Mouse (Mus musculus): ENCODE measurements at regions not wholly inside any gene's neighbourhood (a gene's known extent, or its start where the extent isn't known, plus 50 kb on each side); places are given as distances from the start of the nearest gene placed in this dataset.

- DNase-seq, result no peak
These were observed 1361.0 kb downstream of the Efna5 start for GRCm38 (mm10) chr17:61520087-61520486.

- DNase-seq, result no peak
These were observed 1366.1 kb downstream of the Efna5 start for GRCm38 (mm10) chr17:61515059-61515458.

- DNase-seq, result no peak
These were observed 1367.7 kb downstream of the Efna5 start for GRCm38 (mm10) chr17:61513433-61513832.

- DNase-seq, result no peak
These were observed 1385.9 kb downstream of the Efna5 start for GRCm38 (mm10) chr17:61495261-61495660.

GRCm38 (mm10) chr17:61477457-61477856, 1403.7 kb downstream of the Efna5 start:
- peak; percentile 81 for DNase-seq

- DNase-seq, result peak; percentile 73
These were observed 1406.7 kb downstream of the Efna5 start for GRCm38 (mm10) chr17:61474405-61474804.

GRCm38 (mm10) chr17:61452943-61453342, 1428.2 kb downstream of the Efna5 start:
- no peak for DNase-seq

GRCm38 (mm10) chr17:61426846-61427245, 1454.3 kb downstream of the Efna5 start:
- DNase-seq, result no peak
